Mouse (Mus musculus) embryonic fibroblast, embryonic 13.5 days (primary cell): Measurements from ENCODE around the gene Glb1.

Experiments
- CTCF ChIP-seq: IDR thresholded peaks from 2 replicates; pipeline ENCODE4 v1.5.1; 2011; ENCODE audit warnings: mild to moderate bottlenecking, control low read depth, low read length, moderate library complexity, borderline replicate concordance; ENCODE audit not compliant: insufficient read depth
- POLR2A ChIP-seq: IDR thresholded peaks from 2 replicates; pipeline ENCODE4 v1.6.1; 2011; ENCODE audit warnings: low read depth, mild to moderate bottlenecking, control low read depth, low read length, moderate library complexity

- TF ChIP-seq CTCF (no peak), POLR2A (no peak)
Measured at GRCm38 (mm10) chr9:114480940-114481339, 80.1 kb downstream of the Glb1 start.
